25 mouse cellular contexts compared by ENCODE assay signal in genomic region chr8:70808955-70809701, GRCm38 (mm10). TPM values are rescaled to one million over a fixed set of nuclear protein-coding genes. Genes with fewer than 3 reads are reported as not detected.
DNase-seq lines count a peak whose midpoint lies in the region; ATAC-seq and TF ChIP-seq lines count a peak whose summit lies in the region.
"Had no signal": no experiment of that assay in that cellular context is flagged by ENCODE, and none has a peak within 500 bp of the region (broad histone marks: within the 10 kb centered on the region; RNA-seq: fewer than 3 reads in every experiment).

No protein-coding gene starts in this region.

- 78% methylated on average over 8 of the region's 8 CpGs for WGBS in hindbrain, embryonic 13.5 days
- WGBS in hindbrain, embryonic 10.5 days, result 78% methylated on average over 8 of the region's 8 CpGs

- peaks cover 8% of the 10 kb centered on the region for H3K4me1 ChIP-seq in hindbrain, embryonic 13.5 days (replicated peaks)
- H3K4me1 ChIP-seq in hindbrain, embryonic 10.5 days (replicated peaks), result peaks cover 24% of the 10 kb centered on the region
- H3K4me1 ChIP-seq in CH12.LX (ENCODE audit: control insufficient read depth in 1 of 2, insufficient read depth in 2 of 2), result peaks cover 30 to 62% of the 10 kb centered on the region in 2 experiments

- peaks cover 66% of the 10 kb centered on the region for H3K27me3 ChIP-seq in hindbrain, embryonic 13.5 days
- H3K27me3 ChIP-seq in hindbrain, embryonic 10.5 days (ENCODE audit: insufficient read depth, poor library complexity, severe bottlenecking), result peaks cover 76% of the 10 kb centered on the region
- H3K27me3 ChIP-seq in CH12.LX (replicated peaks), result no peaks in the 10 kb centered on the region

- H3K79me2 ChIP-seq in CH12.LX (replicated peaks; ENCODE audit: control insufficient read depth, extremely low read depth, insufficient read depth, poor library complexity, severe bottlenecking), result peaks cover 7% of the 10 kb centered on the region; the same call in 1 of the 2 replicates

- H3K9ac ChIP-seq in hindbrain, embryonic 13.5 days, result peak overlapping the region; percentile 24; the same call in 1 of the 2 replicates
- H3K9ac ChIP-seq in CH12.LX (ENCODE audit: insufficient read depth, low read depth), result peak overlapping the region; percentile 46
- H3K9ac ChIP-seq: forebrain, embryonic 12.5 days; hindbrain, embryonic 12.5 days; liver, embryonic 14.5 days; lung, embryonic 15.5 days; midbrain, embryonic 12.5 days had no signal

- no peak for ATAC-seq in hindbrain, embryonic 13.5 days (ENCODE audit: low FRiP score)

- no peak overlapping the region for H3K4me2 ChIP-seq in hindbrain, embryonic 13.5 days
- H3K4me2 ChIP-seq in CH12.LX (ENCODE audit: insufficient read depth, low read depth, poor library complexity, severe bottlenecking), result peak overlapping the region; percentile 79
- H3K4me2 ChIP-seq: embryonic facial prominence, embryonic 13.5 days; forebrain, embryonic 12.5 days; hindbrain, embryonic 12.5 days; lung, embryonic 15.5 days; midbrain, embryonic 12.5 days had no signal

- no peak for TF ChIP-seq RAD21 in CH12.LX (IDR thresholded peaks at IDR 0.05; ENCODE audit: low read depth, low read length)

- H3K9me3 ChIP-seq in hindbrain, embryonic 13.5 days, result no peaks in the 10 kb centered on the region
- H3K9me3 ChIP-seq in hindbrain, embryonic 10.5 days, result no peaks in the 10 kb centered on the region
- no peaks in the 10 kb centered on the region for H3K9me3 ChIP-seq in CH12.LX (replicated peaks; ENCODE audit: low read length)
- H3K9me3 ChIP-seq: embryonic facial prominence, embryonic 13.5 days; forebrain, embryonic 12.5 days; hindbrain, embryonic 12.5 days; lung, embryonic 15.5 days; midbrain, embryonic 12.5 days had no signal

- no peak for TF ChIP-seq EP300 in CH12.LX (IDR thresholded peaks at IDR 0.05; ENCODE audit: low read length)

- dilution Hi-C loops in CH12.LX (cut with MboI; ENCODE audit: extremely low pct_ligation_motif_present, extremely low pct_unique_long_range_greater_than_20kb, low sequenced_read_pairs), result no loop called here

- H3K27ac ChIP-seq in hindbrain, embryonic 13.5 days, result no peak overlapping the region
- no peak overlapping the region for H3K27ac ChIP-seq in hindbrain, embryonic 10.5 days
- H3K27ac ChIP-seq in CH12.LX (ENCODE audit: insufficient read depth, low read depth), result peak overlapping the region; percentile 77
- H3K27ac ChIP-seq: embryonic facial prominence, embryonic 13.5 days; forebrain, embryonic 12.5 days; heart, adult 2 months; hindbrain, embryonic 12.5 days; liver, embryonic 14.5 days; lung, embryonic 15.5 days; midbrain, embryonic 12.5 days had no signal

- DNase-seq in hindbrain, embryonic 10.5 days (ENCODE audit: low spot score), result no peak
- no peak for DNase-seq in CH12.LX (ENCODE audit: extremely low read depth)
- peak; percentile 62 for DNase-seq in induced T-regulatory cell, adult 2 months (ENCODE audit: low read depth)
- DNase-seq in thymus, postnatal 0 days (ENCODE audit: low spot score), result peak; percentile 60
- no peak for DNase-seq in B cell, adult 2 months
- no peak for DNase-seq in right cerebral cortex, postnatal 25 days
- no peak for DNase-seq in cerebellum, postnatal 14 days
- DNase-seq: cerebellum, adult 11-12 months; cerebellum, postnatal 10 days; gastrocnemius, postnatal 36 days; heart, adult 2 months; kidney, adult 9 months; kidney, postnatal 14 days; lung, postnatal 4 days; spleen, adult 18-20 months had no signal

- no peak for TF ChIP-seq POLR2A in CH12.LX (IDR thresholded peaks at IDR 0.05; ENCODE audit: low read depth, low read length)

- TF ChIP-seq CTCF in CH12.LX (conservative IDR thresholded peaks at IDR 0.05 in 1 of 2, IDR thresholded peaks at IDR 0.05 in 1 of 2; ENCODE audit: low read depth in 2 of 2, low read length in 2 of 2), result no peak

- in situ Hi-C loops in CH12.LX (cut with MboI; ENCODE audit: low pct_ligation_motif_present, low pct_unique_long_range_greater_than_20kb, low sequenced_read_pairs), result no loop called here

- no peak overlapping the region for H3K4me3 ChIP-seq in hindbrain, embryonic 13.5 days
- no peak overlapping the region for H3K4me3 ChIP-seq in hindbrain, embryonic 10.5 days
- peak overlapping the region; percentile 62 to 65 (median 63) for H3K4me3 ChIP-seq in CH12.LX (replicated peaks in 1 of 3; ENCODE audit: low read depth in 2 of 3, low read length in 2 of 3, poor library complexity in 1 of 3)
- H3K4me3 ChIP-seq: embryonic facial prominence, embryonic 13.5 days; erythroblast, embryonic 14.5 days; forebrain, embryonic 12.5 days; heart, adult 2 months; hindbrain, embryonic 12.5 days; lung, embryonic 15.5 days; midbrain, embryonic 12.5 days had no signal

- H3K36me3 ChIP-seq in hindbrain, embryonic 13.5 days, result no peaks in the 10 kb centered on the region
- no peaks in the 10 kb centered on the region for H3K36me3 ChIP-seq in hindbrain, embryonic 10.5 days
- H3K36me3 ChIP-seq in CH12.LX (replicated peaks in 1 of 2; ENCODE audit: control insufficient read depth in 1 of 2, insufficient read depth in 1 of 2, low read length in 1 of 2), result peaks cover 27 to 38% of the 10 kb centered on the region in 2 experiments
- H3K36me3 ChIP-seq: embryonic facial prominence, embryonic 13.5 days; forebrain, embryonic 12.5 days; hindbrain, embryonic 12.5 days; lung, embryonic 15.5 days; midbrain, embryonic 12.5 days had no signal

TF ChIP-seq in CH12.LX, 34 proteins besides CTCF, POLR2A, EP300 and RAD21 (continues in another document):
- TF ChIP-seq ETS1 (conservative IDR thresholded peaks at IDR 0.05; ENCODE audit: low read depth, low read length), result no peak
- TF ChIP-seq MAZ (IDR thresholded peaks at IDR 0.05; ENCODE audit: low read depth, low read length), result no peak
- TF ChIP-seq USF2 (conservative IDR thresholded peaks at IDR 0.05; ENCODE audit: low read depth, low read length), result no peak
- 0 out of 2 replicates have a peak, but pooled peaks have one; percentile 24 for TF ChIP-seq UBTF (IDR thresholded peaks at IDR 0.05; ENCODE audit: low read depth, low read length)
- TF ChIP-seq NRF1 (IDR thresholded peaks at IDR 0.05; ENCODE audit: low read depth, low read length), result no peak
- no peak for TF ChIP-seq ZKSCAN1 (IDR thresholded peaks at IDR 0.05; ENCODE audit: borderline replicate concordance, low read depth, low read length)
- peak; percentile 27; the same call in 1 of the 2 replicates for TF ChIP-seq ZMIZ1 (IDR thresholded peaks at IDR 0.05; ENCODE audit: low read depth, low read length)
- no peak for TF ChIP-seq NELFE (IDR thresholded peaks at IDR 0.05; ENCODE audit: low read depth, low read length)
- TF ChIP-seq TCF12 (IDR thresholded peaks at IDR 0.05; ENCODE audit: low read depth, low read length), result no peak
- 0 out of 2 replicates have a peak, but pooled peaks have one; percentile 75 for TF ChIP-seq CHD1 (IDR thresholded peaks at IDR 0.05; ENCODE audit: low read depth, low read length)
- TF ChIP-seq ELF1 (IDR thresholded peaks at IDR 0.05; ENCODE audit: low read depth, low read length), result no peak
- TF ChIP-seq PAX5 (IDR thresholded peaks at IDR 0.05; ENCODE audit: low read length), result no peak
- TF ChIP-seq MEF2A (IDR thresholded peaks at IDR 0.05; ENCODE audit: borderline replicate concordance, low read depth, low read length), result no peak
- peak; percentile 63 for TF ChIP-seq MXI1 (IDR thresholded peaks at IDR 0.05; ENCODE audit: low read depth, low read length)
- peak; percentile 68; the same call in 1 of the 2 replicates for TF ChIP-seq MAX (IDR thresholded peaks at IDR 0.05; ENCODE audit: low read length)
- TF ChIP-seq RCOR1 (conservative IDR thresholded peaks at IDR 0.05; ENCODE audit: low read depth, low read length), result no peak

RNA-seq across cellular contexts. Expression of gene Il12rb1, which starts 0.9 kb away (rescaled TPM):
- polyA plus RNA-seq in hindbrain, embryonic 13.5 days (2015; fragmentation: Nextera tagmentation; extraction: Ambion mirVana), result 0.08 and 0.13 TPM in 2 replicates
- polyA plus RNA-seq in hindbrain, embryonic 10.5 days (2016; fragmentation: Nextera tagmentation; extraction: Ambion mirVana), result 0.05 TPM in 1 of 2 replicates, not detected in the other
- total RNA-seq in CH12.LX (2012; rRNA removed) (17.3 and 23.2 TPM in 2 replicates), CH12.LX (2014; rRNA removed) (4.5 and 5.6 TPM in 2 replicates)
- polyA plus RNA-seq in CH12.LX (2012; ENCODE audit: insufficient read length, low read depth), result 11.4 and 12.5 TPM in 2 replicates
- polyA plus RNA-seq in thymus, postnatal 0 days (2015; fragmentation: Nextera tagmentation; extraction: Ambion mirVana), result 16.2 TPM in 2 replicates
- total RNA-seq: heart, adult 2 months had no signal
- polyA plus RNA-seq: forebrain, embryonic 12.5 days; heart, embryonic 14.5 days; hindbrain, embryonic 12.5 days; neural tube, embryonic 11.5 days had no signal

RNA-seq across cellular contexts. Expression of gene Mast3, which starts 4.3 kb away (rescaled TPM):
- 16.4 and 17.4 TPM in 2 replicates for polyA plus RNA-seq in hindbrain, embryonic 13.5 days (2015; fragmentation: Nextera tagmentation; extraction: Ambion mirVana)
- 11.4 and 18.2 TPM in 2 replicates for polyA plus RNA-seq in hindbrain, embryonic 10.5 days (2016; fragmentation: Nextera tagmentation; extraction: Ambion mirVana)
- total RNA-seq in CH12.LX (2012; rRNA removed) (11.3 and 11.6 TPM in 2 replicates), CH12.LX (2014; rRNA removed) (3.3 and 7.0 TPM in 2 replicates)
- 22.2 and 23.4 TPM in 2 replicates for polyA plus RNA-seq in CH12.LX (2012; ENCODE audit: insufficient read length, low read depth)
- 37.2 and 37.3 TPM in 2 replicates for polyA plus RNA-seq in thymus, postnatal 0 days (2015; fragmentation: Nextera tagmentation; extraction: Ambion mirVana)

RNA-seq across cellular contexts. Expression of gene Arrdc2, which starts 30.4 kb away (rescaled TPM):
- polyA plus RNA-seq in hindbrain, embryonic 13.5 days (2015; fragmentation: Nextera tagmentation; extraction: Ambion mirVana), result 7.6 and 8.1 TPM in 2 replicates
- 7.3 and 8.7 TPM in 2 replicates for polyA plus RNA-seq in hindbrain, embryonic 10.5 days (2016; fragmentation: Nextera tagmentation; extraction: Ambion mirVana)
- total RNA-seq in CH12.LX (2012; rRNA removed) (7.2 and 8.0 TPM in 2 replicates), CH12.LX (2014; rRNA removed) (5.6 and 8.8 TPM in 2 replicates)
- polyA plus RNA-seq in CH12.LX (2012; ENCODE audit: insufficient read length, low read depth), result 4.3 and 6.1 TPM in 2 replicates
- polyA plus RNA-seq in thymus, postnatal 0 days (2015; fragmentation: Nextera tagmentation; extraction: Ambion mirVana), result 11.0 and 11.4 TPM in 2 replicates

RNA-seq across cellular contexts. Expression of gene Pik3r2, which starts 32.6 kb away (rescaled TPM):
- 90.0 and 94.1 TPM in 2 replicates for polyA plus RNA-seq in hindbrain, embryonic 13.5 days (2015; fragmentation: Nextera tagmentation; extraction: Ambion mirVana)
- 73.4 and 82.1 TPM in 2 replicates for polyA plus RNA-seq in hindbrain, embryonic 10.5 days (2016; fragmentation: Nextera tagmentation; extraction: Ambion mirVana)
- total RNA-seq in CH12.LX (2012; rRNA removed) (37.4 and 45.9 TPM in 2 replicates), CH12.LX (2014; rRNA removed) (12.4 and 13.8 TPM in 2 replicates)
- polyA plus RNA-seq in CH12.LX (2012; ENCODE audit: insufficient read length, low read depth), result 16.3 and 25.8 TPM in 2 replicates
- polyA plus RNA-seq in thymus, postnatal 0 days (2015; fragmentation: Nextera tagmentation; extraction: Ambion mirVana), result 35.1 and 38.6 TPM in 2 replicates

RNA-seq across cellular contexts. Expression of gene Mpv17l2, which starts 48.4 kb away (rescaled TPM):
- 40.8 and 44.5 TPM in 2 replicates for polyA plus RNA-seq in hindbrain, embryonic 13.5 days (2015; fragmentation: Nextera tagmentation; extraction: Ambion mirVana)
- polyA plus RNA-seq in hindbrain, embryonic 10.5 days (2016; fragmentation: Nextera tagmentation; extraction: Ambion mirVana), result 35.0 and 40.6 TPM in 2 replicates
- total RNA-seq in CH12.LX (2012; rRNA removed) (25.3 and 28.5 TPM in 2 replicates), CH12.LX (2014; rRNA removed) (22.8 and 27.1 TPM in 2 replicates)
- 31.9 and 36.1 TPM in 2 replicates for polyA plus RNA-seq in CH12.LX (2012; ENCODE audit: insufficient read length, low read depth)
- 54.3 and 54.4 TPM in 2 replicates for polyA plus RNA-seq in thymus, postnatal 0 days (2015; fragmentation: Nextera tagmentation; extraction: Ambion mirVana)

Comparison
In these comparisons a context has a peak if more than half of its experiments do, and no peak if none do; other contexts are left out.
1. H3K4me3 ChIP-seq: peak in CH12.LX (3 of 3); none in hindbrain, embryonic 13.5 days (single experiment) and hindbrain, embryonic 10.5 days (single experiment).
2. DNase-seq: peak in induced T-regulatory cell, adult 2 months (single experiment) and thymus, postnatal 0 days (single experiment); none in hindbrain, embryonic 10.5 days (single experiment), CH12.LX (single experiment), B cell, adult 2 months (0 of 2), right cerebral cortex, postnatal 25 days (single experiment) and cerebellum, postnatal 14 days (0 of 2).
3. RNA of gene Il12rb1, which starts 0.9 kb away (polyA plus RNA-seq): 16.2 TPM in thymus, postnatal 0 days and 11.4 to 12.5 TPM in CH12.LX; 0.08 to 0.13 TPM in hindbrain, embryonic 13.5 days and 0.05 TPM in hindbrain, embryonic 10.5 days; every median in the first group is over 10 times any median in the second.